Mouse (Mus musculus) forebrain, embryonic 11.5 days (tissue): Measurements from ENCODE around the gene Gm20388. TPM values are rescaled to one million over a fixed set of nuclear protein-coding genes. Genes with fewer than 3 reads are reported as not detected.

Experiments used
- ATAC-seq: fragments of 200-750 bp; cut with Nextera tagmentation; replicated peaks from 2 replicates; pipeline ENCODE4 v1.8.0; 2017; ENCODE audit warnings: moderate TSS enrichment; ENCODE audit not compliant: low FRiP score
- DNase-seq: peaks from one replicate; pipeline ENCODE4 v3.0.0-alpha.2; 2017; ENCODE audit warnings: low spot score
- H3K27ac ChIP-seq: fragments of 300-500 bp; sonication (generic); 2 replicates; pipeline ENCODE4 v1.5.1; 2014; ENCODE audit warnings: low read depth, low read length
- H3K27me3 ChIP-seq: fragments of 300-500 bp; sonication (generic); 2 replicates; pipeline ENCODE4 v1.6.1; 2014; ENCODE audit warnings: mild to moderate bottlenecking, low read length, mixed read lengths; ENCODE audit not compliant: control insufficient read depth, insufficient read depth
- H3K36me3 ChIP-seq: fragments of 300-500 bp; sonication (generic); 2 replicates; pipeline ENCODE4 v1.6.1; 2014; ENCODE audit warnings: mild to moderate bottlenecking, low read length, moderate library complexity, mixed read lengths; ENCODE audit not compliant: control insufficient read depth, insufficient read depth
- H3K4me1 ChIP-seq: fragments of 300-500 bp; sonication (generic); replicated peaks from 2 replicates; pipeline ENCODE4 v1.6.1; 2014; ENCODE audit warnings: low read length, mixed read lengths; ENCODE audit not compliant: control insufficient read depth, insufficient read depth
- H3K4me2 ChIP-seq: fragments of 300-500 bp; sonication (generic); 2 replicates; pipeline ENCODE4 v1.6.1; 2014; ENCODE audit warnings: low read depth, mild to moderate bottlenecking, low read length, moderate library complexity, mixed read lengths; ENCODE audit not compliant: severe bottlenecking
- H3K4me3 ChIP-seq: fragments of 300-500 bp; sonication (generic); 2 replicates; pipeline ENCODE4 v1.5.1; 2014; ENCODE audit warnings: low read depth, low read length
- H3K9ac ChIP-seq: fragments of 300-500 bp; sonication (generic); 2 replicates; pipeline ENCODE4 v1.6.1; 2014; ENCODE audit warnings: low read length
- H3K9me3 ChIP-seq: fragments of 300-500 bp; sonication (generic); 2 replicates; pipeline ENCODE4 v1.6.1; 2016; ENCODE audit warnings: low read length, mixed read lengths; ENCODE audit not compliant: control insufficient read depth
- WGBS: fragments of 180-500 bp; shearing (Covaris S2); extraction: QIAGEN DNeasy Blood & Tissue Kit; methylation state at CpG from one replicate; pipeline ENCODE4 v1.1.7; 2014; 5-methylcytosine and 5-hydroxymethylcytosine counted together
- polyA plus RNA-seq: library from polyadenylated mRNA; unstranded; fragments of >200 nt; fragmentation: Nextera tagmentation; extraction: Ambion mirVana; gene quantifications from 2 replicates; pipeline ENCODE4 v1.2.1, GENCODE M21; 2014

The Gm20388 gene
- polyA plus RNA-seq, 1 experiment from 2014 or later, result not detected

DNA sequence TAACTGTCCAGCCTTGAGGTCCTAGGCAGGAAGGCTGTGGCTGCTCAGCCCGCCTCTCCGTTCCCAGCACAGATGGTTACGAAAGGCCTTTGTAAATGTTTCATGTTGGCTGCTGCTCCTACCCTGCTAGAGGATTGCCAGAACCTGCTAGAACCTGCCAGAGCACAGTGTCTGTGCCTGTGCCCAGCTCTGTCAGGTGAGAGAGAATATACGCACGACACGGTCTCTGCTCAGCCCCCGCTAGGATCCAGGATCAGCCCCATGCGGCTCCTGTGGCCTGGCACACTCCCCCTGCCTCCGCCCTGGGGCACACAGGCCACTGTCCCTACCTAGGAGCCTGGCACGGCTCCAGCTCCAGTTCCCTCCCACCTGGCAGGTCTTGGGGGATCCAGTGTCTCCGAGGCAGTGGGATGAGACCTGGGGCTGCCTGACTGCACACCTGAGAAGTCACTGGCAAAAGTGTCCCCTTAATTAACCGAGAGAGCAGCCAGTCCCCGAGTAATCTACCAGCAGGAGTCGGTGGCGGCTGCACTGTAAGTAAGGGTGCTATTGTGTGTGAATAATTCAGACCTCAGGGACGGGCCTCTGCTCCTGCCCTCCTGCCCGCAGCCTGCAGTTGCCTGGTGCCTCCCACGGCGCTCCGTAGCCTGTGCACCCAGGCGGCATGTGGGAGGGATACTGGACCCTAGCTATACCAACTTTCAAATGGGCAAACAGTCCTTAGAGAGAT is 527.2 kb downstream of the Gm20388 start:
- H3K4me1 ChIP-seq, result peaks cover 37% of the 10 kb centered on the region
- no peak overlapping the region for H3K27ac ChIP-seq
- no peaks in the 10 kb centered on the region for H3K36me3 ChIP-seq
- no peak for ATAC-seq
- no peak for DNase-seq
- 45% methylated on average over 21 of the region's 21 CpGs for WGBS
- peaks cover 4% of the 10 kb centered on the region; the same call in 1 of the 2 replicates for H3K9me3 ChIP-seq
- H3K27me3 ChIP-seq, result peaks cover 2% of the 10 kb centered on the region; the same call in 1 of the 2 replicates
- H3K4me3 ChIP-seq, result no peak overlapping the region
- no peak overlapping the region for H3K4me2 ChIP-seq
- H3K9ac ChIP-seq, result peak overlapping the region; percentile 16; the same call in 1 of the 2 replicates

DNA sequence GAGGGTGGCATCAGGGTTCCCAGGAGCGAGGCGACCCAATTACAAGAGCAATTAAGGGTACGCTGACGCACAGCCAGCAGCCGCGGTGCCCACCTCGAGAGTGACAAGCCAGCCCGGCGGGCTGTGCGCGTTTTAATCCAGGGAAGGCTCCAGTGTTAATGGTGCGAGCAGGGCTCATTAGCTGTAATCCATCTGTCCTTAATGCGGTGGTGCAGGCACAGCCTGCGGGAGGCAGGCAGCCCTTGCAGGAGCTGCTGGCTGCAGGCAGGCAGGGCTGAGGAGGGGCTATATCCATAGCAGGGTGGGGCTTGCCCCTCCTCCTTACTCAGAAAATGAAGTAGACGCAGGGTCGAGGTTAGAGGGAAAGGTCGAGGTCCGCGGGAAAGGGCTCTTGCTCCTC is 528.7 kb downstream of the Gm20388 start:
- ATAC-seq (peak; percentile 85), DNase-seq (peak; percentile 90)
- Histone ChIP-seq H3K4me3 (no peak overlapping the region), H3K4me1 (peaks cover 37% of the 10 kb centered on the region), H3K4me2 (peak overlapping the region; percentile 8; the same call in 1 of the 2 replicates), H3K9me3 (no peaks in the 10 kb centered on the region), H3K9ac (no peak overlapping the region), H3K27ac (peak overlapping the region; percentile 65; the same call in 1 of the 2 replicates), H3K36me3 (no peaks in the 10 kb centered on the region), H3K27me3 (peaks cover 2% of the 10 kb centered on the region; the same call in 1 of the 2 replicates)
- WGBS, result under 1% methylated on average over 19 of the region's 19 CpGs

DNA sequence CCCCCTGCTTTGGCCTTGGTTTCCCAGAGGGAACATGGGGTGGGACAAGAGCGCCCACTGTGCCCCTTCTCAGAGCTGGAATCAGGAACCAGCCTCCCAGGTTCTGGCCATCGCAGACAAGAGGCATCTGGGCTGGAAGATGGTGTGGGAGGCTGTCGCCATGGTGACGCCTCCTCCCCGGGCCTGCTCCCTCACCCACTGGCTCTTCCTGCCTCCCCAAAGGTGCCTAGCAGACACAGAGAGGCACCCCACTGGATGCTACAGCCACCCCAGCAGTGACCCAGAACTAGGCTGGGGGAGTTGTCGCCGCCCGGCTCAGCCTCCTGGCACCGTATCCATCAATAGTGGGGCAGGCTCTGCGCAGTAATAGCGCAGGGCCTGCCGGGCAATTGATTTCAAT is 530.1 kb downstream of the Gm20388 start:
- DNase-seq (no peak), ATAC-seq (no peak)
- WGBS, result 64% methylated on average over 12 of the region's 12 CpGs
- H3K9ac ChIP-seq, result peak overlapping the region; percentile 20; the same call in 1 of the 2 replicates
- H3K36me3 ChIP-seq, result no peaks in the 10 kb centered on the region
- H3K4me1 ChIP-seq, result peaks cover 39% of the 10 kb centered on the region
- H3K9me3 ChIP-seq, result no peaks in the 10 kb centered on the region
- H3K27me3 ChIP-seq, result peaks cover 2% of the 10 kb centered on the region; the same call in 1 of the 2 replicates
- H3K4me3 ChIP-seq, result no peak overlapping the region
- no peak overlapping the region for H3K27ac ChIP-seq
- H3K4me2 ChIP-seq, result no peak overlapping the region

DNA sequence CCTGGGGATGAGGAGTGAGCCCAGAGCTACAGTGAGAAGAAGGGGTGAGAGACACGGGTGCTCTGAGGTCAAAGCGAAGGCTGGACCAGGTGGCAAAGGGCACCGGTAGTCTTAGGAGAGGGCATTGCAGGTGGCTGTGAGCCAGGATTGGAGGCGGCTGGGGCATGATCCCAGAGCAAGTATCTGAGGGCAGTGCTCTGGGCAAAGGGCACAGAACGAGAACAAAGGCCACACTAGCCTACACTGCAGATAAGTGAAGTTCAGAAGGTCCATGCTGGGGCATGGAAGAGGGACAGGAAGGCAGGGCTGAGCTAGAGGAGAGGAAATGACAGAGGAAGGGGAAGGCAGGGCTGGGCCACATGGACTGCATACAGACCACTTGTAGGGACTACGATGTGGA is 531.0 kb downstream of the Gm20388 start:
- Histone ChIP-seq H3K4me1 (peaks cover 37% of the 10 kb centered on the region), H3K27me3 (peaks cover 2% of the 10 kb centered on the region; the same call in 1 of the 2 replicates), H3K36me3 (no peaks in the 10 kb centered on the region), H3K9me3 (no peaks in the 10 kb centered on the region), H3K27ac (no peak overlapping the region), H3K4me2 (no peak overlapping the region), H3K4me3 (no peak overlapping the region), H3K9ac (no peak overlapping the region)
- DNase-seq, result no peak
- WGBS, result 85% methylated on average over 6 of the region's 6 CpGs
- no peak for ATAC-seq

DNA sequence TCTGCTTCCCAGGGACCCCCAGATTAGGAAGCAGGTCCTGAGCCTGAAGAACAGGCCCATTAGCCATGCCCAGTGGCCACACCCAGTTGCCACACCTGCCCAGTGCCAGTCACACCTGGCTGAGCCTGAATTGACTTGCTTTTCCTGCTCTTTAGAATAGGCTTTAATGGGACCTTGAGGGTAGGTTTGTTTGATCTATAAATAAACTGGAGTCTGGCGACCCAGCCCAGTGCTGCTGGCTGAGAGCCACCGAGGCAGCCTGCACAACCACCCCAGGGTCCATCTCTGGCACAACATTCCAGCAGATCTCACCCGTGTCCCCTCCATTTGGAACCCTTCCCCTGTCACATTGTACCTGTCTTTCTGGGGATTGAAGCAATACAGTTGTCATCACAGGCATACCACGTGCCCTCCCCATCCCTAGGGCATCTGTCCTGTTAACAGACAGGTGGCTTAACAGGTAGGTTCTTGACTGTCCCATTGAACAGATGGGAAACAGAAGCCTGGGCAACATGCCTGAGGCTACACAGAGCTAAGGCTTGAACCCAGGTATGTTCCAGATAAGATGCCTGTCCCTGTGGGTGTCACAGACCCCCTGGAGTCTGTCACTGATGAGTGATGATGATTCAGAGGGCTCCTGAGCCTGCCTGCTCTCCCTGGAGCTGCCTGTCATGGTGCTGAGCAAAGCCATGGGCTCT is 531.8 kb downstream of the Gm20388 start:
- WGBS, result 70% methylated on average over 4 of the region's 4 CpGs
- Histone ChIP-seq H3K36me3 (no peaks in the 10 kb centered on the region), H3K9ac (no peak overlapping the region), H3K27me3 (peaks cover 2% of the 10 kb centered on the region; the same call in 1 of the 2 replicates), H3K27ac (no peak overlapping the region), H3K4me3 (no peak overlapping the region), H3K4me2 (no peak overlapping the region), H3K4me1 (peaks cover 37% of the 10 kb centered on the region), H3K9me3 (no peaks in the 10 kb centered on the region)
- DNase-seq (no peak), ATAC-seq (no peak)

DNA sequence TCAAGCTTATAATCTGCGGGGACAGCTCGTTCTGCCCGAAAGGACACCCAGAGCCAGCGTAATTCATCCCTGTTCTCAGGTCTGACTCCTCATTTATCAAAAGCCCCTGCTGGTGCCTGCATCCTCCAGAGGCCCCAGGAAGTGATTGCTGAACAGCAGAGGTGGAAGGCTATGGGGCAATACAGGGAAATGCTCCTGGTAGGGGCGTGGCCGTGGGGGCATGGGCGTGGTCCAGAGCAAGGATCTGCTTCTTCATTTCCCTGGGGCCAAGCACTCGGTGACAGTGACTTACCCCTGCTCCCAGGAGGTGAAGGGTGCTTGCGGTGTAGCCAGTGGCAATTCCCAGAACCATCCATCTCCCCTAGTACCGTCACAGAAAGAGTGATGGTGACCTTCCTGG is 534.6 kb downstream of the Gm20388 start:
- Histone ChIP-seq H3K27ac (no peak overlapping the region), H3K36me3 (no peaks in the 10 kb centered on the region), H3K4me1 (peaks cover 26% of the 10 kb centered on the region), H3K4me3 (no peak overlapping the region), H3K4me2 (no peak overlapping the region), H3K9me3 (no peaks in the 10 kb centered on the region), H3K9ac (no peak overlapping the region), H3K27me3 (peaks cover 2% of the 10 kb centered on the region; the same call in 1 of the 2 replicates)
- ATAC-seq (no peak), DNase-seq (no peak)
- 62% methylated on average over 10 of the region's 10 CpGs for WGBS

DNA sequence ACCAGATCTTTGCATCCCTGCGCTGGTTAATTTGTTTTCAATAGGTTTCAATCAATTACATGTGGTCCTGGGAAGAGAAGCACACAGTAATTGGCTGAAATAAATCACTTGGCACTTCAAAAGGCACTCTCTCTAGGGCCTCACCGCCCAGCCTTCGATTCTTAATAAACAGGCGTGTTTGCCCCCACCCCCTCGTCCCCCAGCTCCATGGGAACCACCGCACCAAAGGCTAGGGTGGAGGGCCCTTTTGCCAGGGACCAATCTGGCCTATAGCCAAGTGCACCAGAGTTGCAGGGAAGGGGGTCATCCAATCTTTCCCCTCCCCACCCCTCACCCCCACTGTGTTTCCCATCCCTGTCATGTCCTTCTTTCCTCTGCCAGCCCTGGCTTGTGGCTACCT is 537.5 kb downstream of the Gm20388 start:
- H3K4me3 ChIP-seq, result no peak overlapping the region
- no peak overlapping the region for H3K4me2 ChIP-seq
- WGBS, result 27% methylated on average over 6 of the region's 6 CpGs
- DNase-seq (peak; percentile 66), ATAC-seq (peak; percentile 50)
- no peak overlapping the region for H3K9ac ChIP-seq
- H3K36me3 ChIP-seq, result no peaks in the 10 kb centered on the region
- peaks cover 18% of the 10 kb centered on the region for H3K4me1 ChIP-seq
- H3K27me3 ChIP-seq, result no peaks in the 10 kb centered on the region
- H3K27ac ChIP-seq, result peak overlapping the region; percentile 8; the same call in 1 of the 2 replicates
- no peaks in the 10 kb centered on the region for H3K9me3 ChIP-seq

DNA sequence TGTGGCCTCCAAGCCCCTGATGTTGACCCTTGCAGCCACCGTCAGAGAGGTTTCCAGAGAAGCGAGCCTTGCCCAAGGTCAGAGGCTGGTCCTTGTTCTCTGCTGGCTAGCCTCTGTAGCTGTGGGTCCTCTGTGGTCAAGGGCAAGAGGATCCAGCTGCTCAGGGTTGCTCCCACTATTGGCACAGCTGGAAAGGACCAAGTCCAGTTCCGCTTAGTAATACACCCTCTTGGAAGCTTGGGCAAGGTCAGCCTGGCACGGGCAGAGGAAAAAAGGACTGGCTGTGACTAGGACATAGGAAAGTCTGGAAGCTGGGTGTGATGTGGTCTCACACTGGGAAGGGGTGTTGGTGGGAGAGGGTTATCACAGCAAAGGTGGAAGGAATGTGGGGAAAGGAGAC is 538.5 kb downstream of the Gm20388 start:
- Histone ChIP-seq H3K27ac (peak overlapping the region; percentile 71), H3K27me3 (no peaks in the 10 kb centered on the region), H3K4me2 (no peak overlapping the region), H3K9ac (peak overlapping the region; percentile 17), H3K4me3 (no peak overlapping the region), H3K9me3 (no peaks in the 10 kb centered on the region), H3K4me1 (peaks cover 19% of the 10 kb centered on the region), H3K36me3 (no peaks in the 10 kb centered on the region)
- DNase-seq, result no peak
- no peak for ATAC-seq
- WGBS, result 84% methylated on average over 4 of the region's 4 CpGs
